Mouse (Mus musculus): Measurements from ENCODE around the gene Enpep. TPM values are rescaled to one million over a fixed set of nuclear protein-coding genes. Genes with fewer than 3 reads are reported as not detected.

Gene Enpep
- total RNA-seq, 1 experiment = 0.54 TPM

Other genes starting within 250 kb of the Enpep start
- 2.9 and 9.8 TPM in 2 replicates for gene Pitx2, start 132.8 kb downstream of the Enpep start, total RNA-seq (2012; rRNA removed)
- 109 and 118 TPM in 2 replicates for gene Elovl6, start 199.6 kb upstream of the Enpep start, total RNA-seq (2012; rRNA removed)